Mouse (Mus musculus) WW6 (cell line): ENCODE measurements at regions not wholly inside any gene's neighbourhood (a gene's known extent, or its start where the extent isn't known, plus 50 kb on each side); places are given as distances from the start of the nearest gene placed in this dataset.

ENCODE experiments used
- DNase-seq: peaks from one replicate; pipeline ENCODE4 v3.0.0-alpha.2; 2013; ENCODE audit warnings: low read depth, low spot score

DNA sequence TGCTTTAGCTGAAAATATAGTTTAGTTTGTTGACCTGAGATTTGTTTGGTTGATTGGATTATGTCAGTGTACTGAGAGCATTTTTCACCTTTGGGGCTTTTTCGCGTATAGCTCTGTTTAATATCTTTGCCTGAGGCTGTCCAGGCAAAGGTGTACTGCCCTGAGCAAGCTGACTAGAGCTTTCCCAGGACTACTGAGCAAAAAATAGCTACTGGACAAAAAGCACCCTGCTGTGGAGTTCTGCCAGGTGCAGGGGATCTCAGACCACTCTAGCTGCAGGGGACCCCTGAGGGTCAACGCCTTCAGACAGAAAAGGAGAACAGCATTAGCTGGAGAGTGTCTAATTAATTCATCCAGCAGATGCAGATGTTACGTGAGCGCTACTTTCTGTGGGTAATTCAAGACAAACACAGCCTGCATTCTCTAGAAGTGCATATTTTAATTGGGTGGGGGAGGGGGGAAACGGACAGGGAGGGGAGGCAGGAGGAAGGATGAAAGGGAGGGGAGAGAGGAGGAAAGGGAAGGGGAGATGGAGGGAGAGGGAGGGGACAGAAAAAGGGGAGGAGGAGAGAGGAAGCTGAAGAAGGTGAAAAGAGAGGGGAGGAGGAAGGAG is 61.7 kb downstream of the Thnsl1 start:
- no peak for DNase-seq

- no peak for DNase-seq
These were observed 64.7 kb downstream of the Thnsl1 start for GRCm38 (mm10) chr2:21269989-21270846.

DNA sequence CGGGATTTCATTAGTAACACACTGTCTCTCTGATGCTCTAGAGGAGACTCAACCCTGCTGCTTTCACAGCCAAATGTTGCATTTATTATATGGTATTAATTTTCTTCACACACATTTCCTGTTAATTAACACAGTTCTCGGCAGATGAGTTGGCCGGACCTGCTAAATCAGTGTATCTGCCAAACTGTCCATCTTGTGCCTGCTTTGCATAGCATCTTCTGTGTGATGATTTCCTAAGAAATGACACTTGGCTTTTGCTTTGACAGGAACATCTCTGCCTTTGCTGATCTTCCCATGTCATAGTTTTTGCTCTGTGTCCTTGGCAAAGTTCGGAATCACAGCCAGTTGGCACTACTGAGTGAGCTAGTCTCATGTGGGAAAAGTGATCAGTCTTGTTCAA is 67.9 kb downstream of the Thnsl1 start:
- DNase-seq: no peak

DNA sequence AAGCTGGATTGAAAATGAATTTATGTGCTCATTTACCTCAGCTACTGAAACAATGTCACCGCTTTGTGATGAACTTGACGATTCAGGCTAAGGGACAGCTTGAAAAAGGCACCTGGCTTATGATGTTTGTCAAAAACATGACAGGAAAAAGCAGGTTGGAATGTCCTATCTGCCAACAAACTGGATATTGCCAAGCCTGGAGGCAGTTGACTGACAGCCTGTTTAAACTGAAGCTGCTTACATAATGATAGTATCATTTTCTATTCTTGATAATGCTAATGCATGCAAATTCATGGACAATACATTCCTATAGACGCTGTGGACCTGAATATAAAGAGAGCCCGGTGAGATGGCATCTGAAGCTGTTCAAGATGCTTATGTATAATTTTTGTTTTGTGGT is 69.8 kb downstream of the Thnsl1 start:
- no peak for DNase-seq

DNA sequence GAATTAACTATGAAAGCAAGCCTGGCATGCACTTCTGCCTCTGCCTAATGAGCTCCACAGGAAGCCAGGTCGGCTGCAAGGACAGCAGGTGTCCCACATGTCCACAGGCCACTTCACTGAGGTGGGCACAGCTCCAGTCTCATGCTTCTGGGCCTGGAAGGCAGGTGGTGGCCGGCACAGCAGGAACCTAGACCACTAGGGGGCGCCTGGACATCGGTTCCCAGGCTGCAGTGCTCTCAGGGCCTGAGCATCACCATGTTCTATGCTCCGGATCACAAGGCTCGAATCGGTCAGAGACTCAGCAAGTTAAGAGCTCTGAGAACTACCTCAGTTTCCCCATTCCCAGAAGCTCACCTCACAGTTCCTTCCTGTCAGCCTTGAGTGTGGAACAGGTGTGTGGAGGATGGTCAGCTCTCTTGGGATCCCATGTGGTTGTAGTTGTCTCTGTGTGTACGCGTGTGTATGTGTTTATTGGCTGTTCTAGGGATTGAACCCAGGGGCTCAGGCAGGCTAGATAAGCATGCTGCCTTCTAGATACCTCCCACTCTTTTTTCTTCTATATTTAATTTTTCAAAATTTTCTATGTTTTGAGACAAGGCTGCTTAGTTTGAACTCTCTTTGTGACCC is 75.4 kb downstream of the Thnsl1 start:
- peak; percentile 43 for DNase-seq

DNA sequence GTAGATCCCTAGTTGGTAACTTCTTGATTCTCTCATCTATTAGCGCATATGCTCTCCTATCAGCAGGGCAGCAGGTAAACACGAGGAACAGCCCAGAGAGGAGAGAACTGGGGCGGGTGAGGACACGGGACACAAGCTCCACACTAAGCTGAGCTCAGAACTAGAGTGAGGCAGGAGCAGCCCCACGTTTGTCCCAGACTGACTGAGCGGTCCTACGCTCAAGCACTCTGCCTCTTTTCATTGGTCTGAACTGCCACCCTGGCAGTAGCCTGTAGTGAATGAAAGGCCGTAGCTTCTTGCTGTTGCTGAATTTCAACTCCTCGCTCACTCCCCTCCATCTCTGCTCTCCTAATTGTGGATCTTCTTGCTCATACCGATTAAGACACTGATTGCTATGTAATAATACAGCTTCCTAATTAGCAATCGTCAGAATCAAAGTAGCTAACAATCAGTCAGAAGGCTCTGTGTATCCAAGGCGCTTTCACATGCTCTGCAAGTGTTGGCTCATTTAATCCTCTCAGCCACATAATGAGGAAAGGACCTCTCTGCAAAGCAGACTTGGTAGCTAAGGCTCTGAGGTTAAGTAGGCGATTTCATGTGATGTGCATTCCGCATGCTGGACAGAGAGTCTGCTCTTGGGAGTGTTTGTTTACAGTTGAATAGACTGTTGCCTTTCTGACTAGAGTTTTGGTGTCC is 77.1 kb downstream of the Thnsl1 start:
- no peak for DNase-seq

DNA sequence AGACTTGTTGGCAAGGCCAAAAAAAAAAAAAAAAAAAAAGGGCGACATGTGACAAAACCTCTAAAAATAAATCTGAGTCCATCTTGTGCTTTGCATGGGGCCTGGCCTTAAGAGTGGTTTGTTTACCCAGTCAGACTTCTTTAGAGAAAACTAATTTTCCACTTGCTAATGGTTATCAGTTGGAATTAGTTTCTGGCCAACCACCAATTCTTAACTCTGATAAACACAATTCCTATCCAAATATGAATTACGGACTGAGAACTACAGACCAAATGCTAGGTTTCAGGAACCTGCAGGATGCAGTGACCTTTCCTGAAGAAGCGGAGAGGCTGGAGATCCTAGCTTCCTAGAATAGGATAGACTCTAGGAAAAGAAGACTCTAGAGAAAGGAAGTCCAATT is 79.4 kb downstream of the Thnsl1 start:
- DNase-seq: no peak

DNA sequence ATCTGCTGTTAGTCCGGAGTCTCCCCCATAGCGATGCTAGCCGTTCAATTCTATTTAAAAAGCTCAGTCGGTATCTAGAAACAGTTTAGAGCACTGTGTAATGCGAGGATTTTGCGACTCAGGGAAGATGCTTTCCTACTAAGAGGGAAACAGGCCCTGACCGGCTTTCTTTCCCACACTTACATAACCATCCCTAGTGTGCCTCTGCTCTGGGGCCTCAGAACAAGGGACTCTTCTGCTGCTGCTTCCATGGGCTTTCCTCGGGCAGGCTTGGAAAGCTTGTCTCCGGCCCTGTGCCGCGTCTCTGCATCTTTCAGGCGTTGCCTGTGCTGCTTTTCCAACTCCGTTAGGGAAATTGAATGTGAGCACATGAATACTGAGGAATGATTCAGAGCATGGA is 79.6 kb upstream of the Gpr158 start:
- no peak for DNase-seq

- no peak for DNase-seq
These were observed 74.6 kb upstream of the Gpr158 start for GRCm38 (mm10) chr2:21292669-21293151.

DNA sequence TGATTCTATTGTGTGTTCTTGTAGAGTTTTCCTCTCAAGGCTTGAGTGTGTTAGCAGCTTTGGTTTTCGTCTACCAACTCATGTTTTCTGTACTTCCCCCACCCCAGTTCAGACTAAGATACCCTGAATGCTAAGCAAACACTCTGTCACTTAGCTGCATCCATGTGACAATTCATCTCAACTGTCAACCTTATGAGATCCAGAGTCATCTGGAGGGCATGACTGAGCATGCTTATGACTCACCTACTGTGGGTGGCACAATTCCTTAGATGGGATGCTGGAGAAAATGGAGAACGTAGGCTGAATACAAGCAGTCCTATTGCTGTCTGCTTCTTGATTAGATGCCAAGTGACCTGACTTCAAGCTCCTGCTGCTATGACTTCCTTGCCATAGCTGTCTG is 73.3 kb upstream of the Gpr158 start:
- DNase-seq: no peak

- DNase-seq: no peak
These were observed 67.7 kb upstream of the Gpr158 start for GRCm38 (mm10) chr2:21299681-21300080.
